Mouse (Mus musculus): Measurements from ENCODE around the gene Larp6.

- TF ChIP-seq CTCF (IDR thresholded peaks at IDR 0.05; ENCODE audit: borderline replicate concordance, extremely low read depth, insufficient read depth, insufficient read length) (no peak), POLR2A (IDR thresholded peaks at IDR 0.05; ENCODE audit: borderline replicate concordance, extremely low read depth, insufficient read depth, insufficient read length, poor library complexity, severe bottlenecking) (no peak)
Observed at GRCm38 (mm10) chr9:60676429-60676828, 36.4 kb upstream of the Larp6 start.

Measured in brain, embryonic 14.5 days (tissue).